Comparison of ENCODE assay signal across 9 mouse cellular contexts in genomic region chr2:75959183-75959849, GRCm38 (mm10). TPM values are rescaled to one million over a fixed set of nuclear protein-coding genes. Genes with fewer than 3 reads are reported as not detected.
DNase-seq lines count a peak whose midpoint lies in the region; ATAC-seq lines count a peak whose summit lies in the region.
"Had no signal": no experiment of that assay in that cellular context is flagged by ENCODE, and none has a peak within 500 bp of the region (broad histone marks: within the 10 kb centered on the region; RNA-seq: fewer than 3 reads in every experiment).

No protein-coding gene starts in this region.

- peak overlapping the region; percentile 5 for H3K4me2 ChIP-seq in embryonic facial prominence, embryonic 11.5 days (ENCODE audit: low read depth, low read length)
- H3K4me2 ChIP-seq in hindbrain, embryonic 11.5 days (replicated peaks; ENCODE audit: low read depth, low read length), result peak overlapping the region; percentile 17; the same call in 1 of the 2 replicates

- H3K9me3 ChIP-seq in embryonic facial prominence, embryonic 11.5 days (replicated peaks; ENCODE audit: control insufficient read depth, low read length), result no peaks in the 10 kb centered on the region
- no peaks in the 10 kb centered on the region for H3K9me3 ChIP-seq in hindbrain, embryonic 11.5 days (ENCODE audit: control insufficient read depth, low read length)

- H3K27ac ChIP-seq in embryonic facial prominence, embryonic 11.5 days (replicated peaks; ENCODE audit: low read depth, low read length), result peak overlapping the region; percentile 7; the same call in 1 of the 2 replicates
- no peak overlapping the region for H3K27ac ChIP-seq in hindbrain, embryonic 11.5 days (ENCODE audit: low read depth, low read length)

- H3K36me3 ChIP-seq in embryonic facial prominence, embryonic 11.5 days (replicated peaks; ENCODE audit: control insufficient read depth, insufficient read depth, low read depth, low read length), result no peaks in the 10 kb centered on the region
- no peaks in the 10 kb centered on the region for H3K36me3 ChIP-seq in hindbrain, embryonic 11.5 days (ENCODE audit: control insufficient read depth, insufficient read depth, low read length)

- H3K9ac ChIP-seq in embryonic facial prominence, embryonic 11.5 days (replicated peaks; ENCODE audit: low read length), result no peak overlapping the region
- H3K9ac ChIP-seq in hindbrain, embryonic 11.5 days (ENCODE audit: low read depth, low read length), result no peak overlapping the region

- H3K27me3 ChIP-seq in embryonic facial prominence, embryonic 11.5 days (ENCODE audit: control insufficient read depth, insufficient read depth, low read length), result no peaks in the 10 kb centered on the region
- H3K27me3 ChIP-seq in hindbrain, embryonic 11.5 days (ENCODE audit: control insufficient read depth, insufficient read depth, low read length), result no peaks in the 10 kb centered on the region; the same call in 1 of the 2 replicates
- H3K27me3 ChIP-seq: CH12.LX had no signal

- DNase-seq in kidney, adult 18-20 months, result peak; percentile 21
- DNase-seq in kidney, postnatal 14 days, result no peak
- peak; percentile 63 for DNase-seq in embryonic facial prominence, embryonic 11.5 days (ENCODE audit: low spot score)
- DNase-seq in hindbrain, embryonic 11.5 days (ENCODE audit: low spot score), result peak; percentile 38
- DNase-seq in neural tube, embryonic 10.5 days (ENCODE audit: extremely low spot score, low spot score), result peak; percentile 48
- no peak for DNase-seq in cerebellum, adult 18-20 months
- DNase-seq in gastrocnemius, postnatal 25 days, result no peak

- WGBS in embryonic facial prominence, embryonic 11.5 days, result 26% methylated on average over 18 of the region's 18 CpGs
- WGBS in hindbrain, embryonic 11.5 days, result 44% methylated on average over 18 of the region's 18 CpGs

- ATAC-seq in embryonic facial prominence, embryonic 11.5 days (replicated peaks; ENCODE audit: insufficient number of reproducible peaks, low FRiP score, low TSS enrichment, low read depth), result no peak; the same call in 1 of the 2 replicates
- no peak for ATAC-seq in hindbrain, embryonic 11.5 days (ENCODE audit: low FRiP score)
- no peak for ATAC-seq in frontal cortex, adult (ENCODE audit: low TSS enrichment)

- no peaks in the 10 kb centered on the region; the same call in 1 of the 2 replicates for H3K4me1 ChIP-seq in embryonic facial prominence, embryonic 11.5 days (ENCODE audit: control insufficient read depth, insufficient read depth, low read length)
- peaks cover 3% of the 10 kb centered on the region; the same call in 1 of the 2 replicates for H3K4me1 ChIP-seq in hindbrain, embryonic 11.5 days (replicated peaks; ENCODE audit: control insufficient read depth, insufficient read depth, low read length)

- no peak overlapping the region for H3K4me3 ChIP-seq in embryonic facial prominence, embryonic 11.5 days (ENCODE audit: low read depth, low read length)
- H3K4me3 ChIP-seq in hindbrain, embryonic 11.5 days (ENCODE audit: low read depth, low read length), result no peak overlapping the region

RNA-seq across cellular contexts. Expression of gene Ttc30a2, which starts 18.7 kb away (rescaled TPM):
- 0.31 and 0.70 TPM in 2 replicates for polyA plus RNA-seq in embryonic facial prominence, embryonic 11.5 days (2014; fragmentation: Nextera tagmentation; extraction: Ambion mirVana)
- 0.86 and 1.2 TPM in 2 replicates for polyA plus RNA-seq in hindbrain, embryonic 11.5 days (2014; fragmentation: Nextera tagmentation; extraction: Ambion mirVana)
- under 1 TPM; 0.13 to 0.35 TPM for total RNA-seq in gastrocnemius, postnatal 25 days (2021)
- total RNA-seq: CH12.LX had no signal

RNA-seq across cellular contexts. Expression of gene Ttc30b, which starts 20.9 kb away (rescaled TPM):
- 8.0 and 9.0 TPM in 2 replicates for polyA plus RNA-seq in embryonic facial prominence, embryonic 11.5 days (2014; fragmentation: Nextera tagmentation; extraction: Ambion mirVana)
- 10.6 and 13.9 TPM in 2 replicates for polyA plus RNA-seq in hindbrain, embryonic 11.5 days (2014; fragmentation: Nextera tagmentation; extraction: Ambion mirVana)
- total RNA-seq in gastrocnemius, postnatal 25 days (2021), result 1 to 10 TPM; 2.3 to 2.8 TPM

RNA-seq across cellular contexts. Expression of gene Ttc30a1, which starts 22.5 kb away (rescaled TPM):
- 11.7 and 13.8 TPM in 2 replicates for polyA plus RNA-seq in embryonic facial prominence, embryonic 11.5 days (2014; fragmentation: Nextera tagmentation; extraction: Ambion mirVana)
- polyA plus RNA-seq in hindbrain, embryonic 11.5 days (2014; fragmentation: Nextera tagmentation; extraction: Ambion mirVana), result 9.2 and 12.1 TPM in 2 replicates
- total RNA-seq in gastrocnemius, postnatal 25 days (2021), result 1 to 10 TPM in 1 of 2 experiments, under 1 TPM in 1; 0.96 to 1.0 TPM
- total RNA-seq: CH12.LX had no signal

Comparison
In these comparisons a context has a peak if more than half of its experiments do, and no peak if none do; other contexts are left out.
1. DNase-seq: peak in kidney, adult 18-20 months (single experiment), embryonic facial prominence, embryonic 11.5 days (single experiment), hindbrain, embryonic 11.5 days (single experiment) and neural tube, embryonic 10.5 days (single experiment); none in kidney, postnatal 14 days (single experiment), cerebellum, adult 18-20 months (0 of 2) and gastrocnemius, postnatal 25 days (single experiment).